Mouse (Mus musculus): ENCODE results near the gene Thoc7.
"Not testable (repeated sequence)": the region's sequence is repeated elsewhere in the genome, so short reads cannot be mapped to it uniquely, and the experiment has no call there.

The Thoc7 gene

DNA sequence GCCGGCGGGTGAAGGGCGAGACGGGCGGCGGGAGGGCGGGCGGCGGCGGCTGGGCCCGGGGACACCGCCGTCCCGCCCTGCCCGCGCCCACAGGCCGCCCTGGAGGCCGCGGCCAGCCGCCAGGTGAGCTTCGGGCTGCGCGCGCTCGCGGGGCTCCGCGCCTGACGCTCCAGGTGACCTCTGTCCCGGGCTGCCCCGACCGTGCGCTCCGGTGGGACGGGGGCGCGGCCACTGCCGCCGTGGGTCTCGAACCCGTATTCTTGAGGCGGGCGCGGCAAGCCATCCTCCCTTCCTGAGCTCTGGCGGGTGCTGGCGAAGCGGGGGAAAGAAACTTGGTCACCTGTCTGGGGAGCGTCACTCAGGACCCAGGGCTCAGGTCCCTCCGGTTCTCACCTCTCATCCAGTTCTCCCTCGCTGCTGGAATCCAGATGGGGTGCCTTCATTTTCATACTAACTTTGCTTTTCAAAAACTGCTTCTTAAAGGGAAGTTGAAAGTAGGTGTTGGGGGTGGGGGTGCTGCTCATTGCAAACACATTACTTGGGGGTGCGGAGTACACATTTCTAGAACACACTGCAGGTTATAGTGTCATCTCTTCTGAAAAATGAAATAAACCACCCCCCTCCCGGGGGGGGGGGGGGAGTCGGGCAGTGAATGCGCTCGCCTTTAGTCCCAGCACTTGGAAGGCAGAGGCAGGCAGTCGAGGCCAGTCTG is at the start of gene Thoc7, which contains the start of gene Atxn7:
Gene Thoc7 (minus strand): TSS at position 452 of the 712 bp plus-strand sequence.
Gene Atxn7 (plus strand): TSS at position 40 of the 712 bp plus-strand sequence.
- peak; percentile 74 for DNase-seq (ENCODE audit: low spot score)

DNA sequence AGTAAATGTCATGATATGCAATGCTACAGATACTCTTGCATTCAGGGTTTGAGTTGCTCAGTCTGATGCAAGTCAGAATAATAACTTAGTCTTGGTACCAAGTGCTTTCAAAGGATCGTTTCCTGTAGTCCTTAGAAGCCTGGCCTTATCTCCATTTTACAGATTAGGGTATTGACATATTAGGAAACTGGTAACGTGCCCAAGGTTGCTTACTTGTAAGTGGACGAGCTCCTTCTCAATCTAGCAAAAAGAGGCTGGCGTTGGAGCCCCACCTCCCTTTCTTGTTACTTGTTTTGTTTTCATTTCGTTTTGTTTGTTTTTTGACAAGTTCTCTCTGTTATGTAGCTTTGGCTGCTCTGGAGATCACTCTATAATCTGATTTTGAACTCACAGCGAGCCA is 48.1 kb upstream of the Thoc7 start:
- DNase-seq (ENCODE audit: low spot score): peak; percentile 12

DNA sequence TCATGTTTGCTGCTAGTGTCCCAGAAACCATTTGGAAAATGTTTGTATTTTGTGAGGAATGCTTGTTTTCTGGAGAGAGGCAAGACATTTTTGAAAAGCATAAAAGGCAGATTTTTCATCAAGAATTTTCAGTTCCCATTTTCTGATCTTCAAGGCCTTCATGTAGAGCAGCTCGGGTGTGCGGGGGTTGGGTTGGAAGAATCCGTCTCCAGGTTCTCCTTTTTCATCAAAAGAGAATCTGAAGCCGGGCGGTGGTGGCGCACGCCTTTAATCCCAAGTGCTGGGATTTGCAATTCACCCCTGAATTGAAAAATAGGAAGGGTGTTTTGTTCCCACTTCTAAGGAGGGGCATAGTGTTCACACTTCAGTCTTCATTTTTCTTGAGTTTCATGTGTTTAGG is 41.1 kb upstream of the Thoc7 start:
- no peak for DNase-seq (ENCODE audit: low spot score)

DNA sequence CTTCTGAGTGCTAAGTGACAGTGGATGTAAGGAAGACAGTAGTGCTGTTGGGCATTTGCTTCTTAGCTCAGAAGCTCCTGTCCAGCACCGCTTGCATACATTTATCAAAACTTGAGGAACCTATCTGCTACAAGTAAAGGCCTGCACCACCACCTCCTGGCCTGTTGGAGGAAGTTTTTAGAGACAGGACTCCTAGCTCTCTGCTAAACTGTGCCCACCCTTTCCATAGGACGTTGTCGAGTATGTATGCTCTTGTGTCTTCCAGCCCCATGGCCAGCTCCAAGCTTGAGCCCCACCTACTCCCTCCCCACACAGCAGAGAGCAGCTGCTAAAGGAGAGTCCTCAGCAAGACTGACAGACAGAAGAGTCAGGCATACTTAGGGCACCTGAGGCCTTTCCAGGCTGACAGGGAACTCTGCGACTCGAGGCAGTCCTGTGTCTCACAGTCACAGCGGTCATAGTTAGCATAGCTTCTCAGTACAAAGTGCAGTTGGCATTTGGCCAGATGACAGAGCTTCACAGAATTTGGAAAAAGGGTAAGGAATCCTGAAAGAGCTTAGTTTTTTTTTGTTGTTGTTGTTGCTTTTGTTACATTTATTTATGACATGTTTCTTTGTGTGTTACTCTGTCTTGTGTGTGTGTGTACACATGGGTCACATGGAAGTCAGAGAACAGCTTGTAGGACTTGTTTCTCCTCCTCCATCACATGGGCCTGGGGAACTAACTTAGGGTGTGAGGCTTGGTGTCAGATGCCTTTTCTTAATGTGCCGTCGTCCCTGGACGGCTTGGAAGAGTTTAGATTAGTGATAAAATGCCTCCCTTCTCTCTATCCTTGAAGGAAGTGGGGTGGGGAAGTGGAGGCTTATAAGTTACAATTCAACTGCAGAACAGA is 33.8 kb upstream of the Thoc7 start:
- peak; percentile 9 for DNase-seq (ENCODE audit: low spot score)

DNA sequence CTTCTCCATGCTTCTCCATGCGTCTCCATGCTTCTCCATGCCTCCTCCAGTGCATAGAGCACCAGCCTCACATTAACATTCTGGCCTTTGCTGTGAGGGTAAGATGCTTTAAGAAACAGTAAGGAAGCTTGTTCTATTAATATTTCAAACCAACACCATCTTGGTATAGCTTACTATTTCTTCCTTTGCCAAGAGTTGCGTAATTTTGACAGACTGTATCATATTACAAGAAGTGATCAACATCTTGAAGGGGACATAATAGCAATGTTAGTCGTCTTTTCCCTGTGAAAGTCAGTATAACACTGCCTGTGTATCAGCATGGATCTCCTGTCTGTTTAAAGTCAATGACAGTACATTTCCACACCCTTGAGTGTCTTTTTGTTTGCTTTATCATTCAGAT is 29.1 kb upstream of the Thoc7 start:
- DNase-seq (ENCODE audit: low spot score): no peak

DNA sequence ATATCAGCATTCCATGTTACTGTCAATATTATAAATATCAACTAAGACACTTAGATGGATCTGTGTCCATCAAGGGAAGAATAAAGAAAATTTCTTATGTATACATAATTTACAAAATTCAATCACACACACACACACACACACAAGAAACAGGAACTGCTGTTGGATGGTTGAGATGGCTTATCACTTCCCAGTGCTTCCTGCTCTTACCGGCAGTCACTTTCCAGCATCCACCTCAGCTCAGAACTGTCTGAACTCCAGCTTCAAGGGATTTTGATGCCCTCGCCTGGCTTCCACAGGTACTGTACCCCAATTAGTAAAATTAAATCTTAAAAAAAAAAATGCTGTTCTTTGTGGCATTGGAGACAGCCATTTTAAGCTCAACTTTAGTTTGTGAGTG is 26.7 kb upstream of the Thoc7 start:
- DNase-seq (ENCODE audit: low spot score): no peak

DNA sequence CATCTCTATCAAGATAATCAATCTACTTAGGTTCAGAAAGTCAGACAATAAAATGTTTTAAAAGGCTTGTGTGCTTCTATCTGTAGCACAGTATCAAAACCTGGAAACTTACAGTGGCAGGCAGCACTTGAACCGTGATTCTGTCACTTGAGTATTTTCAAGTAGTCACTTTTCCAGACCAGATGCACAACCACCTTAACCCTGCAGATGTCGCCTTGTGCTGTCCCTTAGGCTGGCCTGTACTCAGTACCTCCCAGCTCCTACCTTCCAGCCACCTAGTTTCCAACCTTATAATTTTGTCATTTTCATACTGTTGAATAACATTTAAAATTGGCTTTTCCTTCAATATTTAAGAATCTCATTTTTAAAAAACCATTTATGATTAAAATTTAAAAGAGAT is 20.5 kb upstream of the Thoc7 start:
- DNase-seq (ENCODE audit: low spot score): no peak

DNA sequence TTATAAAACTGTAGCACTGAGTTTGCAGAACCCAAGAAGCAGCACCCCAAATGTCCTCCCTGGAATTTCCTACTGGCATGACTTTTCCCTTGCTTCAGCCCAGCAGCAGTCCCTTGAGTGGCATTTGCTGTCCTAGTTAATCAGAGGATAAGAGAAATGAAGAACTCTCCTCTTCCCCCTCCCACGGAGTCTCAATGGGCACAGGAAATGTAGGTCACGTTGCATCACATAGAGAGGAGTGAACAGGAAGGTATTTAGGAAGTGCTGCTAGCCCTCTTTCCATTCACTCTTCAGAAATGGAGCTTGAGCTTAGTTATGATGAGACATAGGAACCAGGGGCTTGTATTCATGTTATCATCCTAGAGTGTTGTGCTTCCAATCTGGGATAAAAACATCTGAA is 19.6 kb upstream of the Thoc7 start:
- no peak for DNase-seq (ENCODE audit: low spot score)

DNA sequence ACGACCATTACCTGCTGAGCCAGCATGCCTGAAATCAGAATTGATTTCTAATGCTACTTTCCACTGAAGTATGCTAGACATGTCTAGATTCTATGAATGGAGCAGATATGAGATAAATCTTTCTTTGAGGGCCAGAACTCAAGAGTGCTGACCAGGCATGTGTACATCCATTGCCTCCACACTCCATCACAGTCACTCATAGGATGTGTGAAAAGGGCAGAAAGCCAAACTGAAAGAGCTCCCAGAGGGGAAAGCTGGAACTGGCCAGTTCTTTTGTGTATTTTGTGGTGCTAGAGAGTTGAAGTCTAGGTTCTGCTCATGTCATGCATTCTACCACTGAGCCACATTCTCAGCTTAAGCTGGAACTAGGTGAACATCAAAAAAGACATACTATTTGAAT is 15.8 kb upstream of the Thoc7 start:
- DNase-seq (ENCODE audit: low spot score): no peak

DNA sequence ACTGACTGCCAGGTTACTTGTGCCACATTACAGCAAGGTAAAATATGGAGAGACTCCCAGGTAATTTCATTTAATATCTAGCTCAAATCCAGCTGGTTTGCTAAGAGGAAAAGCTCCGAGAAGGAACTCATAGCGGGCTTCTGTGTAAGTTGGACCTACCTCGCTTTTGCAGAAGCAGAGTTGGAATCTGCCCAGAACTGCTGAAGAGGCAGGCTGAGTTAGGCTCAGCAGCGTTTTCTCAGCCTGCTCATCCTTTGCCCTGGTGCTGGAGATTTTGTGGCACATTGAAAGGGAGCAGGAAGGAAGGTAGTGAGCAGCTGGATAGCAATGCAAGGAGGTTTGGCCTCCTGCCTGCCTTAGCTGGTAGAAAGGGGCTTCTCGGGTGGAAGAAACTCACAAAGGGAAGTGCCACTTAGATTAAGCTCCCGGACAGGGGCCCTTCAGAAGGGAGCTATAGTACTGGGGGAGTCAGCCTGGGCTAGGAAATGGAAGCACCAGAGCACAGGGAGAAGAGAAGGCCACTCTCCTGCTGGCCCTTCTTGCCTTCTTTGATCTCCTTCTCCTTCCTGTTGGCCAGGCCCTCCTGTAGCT is 10.1 kb upstream of the Thoc7 start:
- no peak for DNase-seq (ENCODE audit: low spot score)

DNA sequence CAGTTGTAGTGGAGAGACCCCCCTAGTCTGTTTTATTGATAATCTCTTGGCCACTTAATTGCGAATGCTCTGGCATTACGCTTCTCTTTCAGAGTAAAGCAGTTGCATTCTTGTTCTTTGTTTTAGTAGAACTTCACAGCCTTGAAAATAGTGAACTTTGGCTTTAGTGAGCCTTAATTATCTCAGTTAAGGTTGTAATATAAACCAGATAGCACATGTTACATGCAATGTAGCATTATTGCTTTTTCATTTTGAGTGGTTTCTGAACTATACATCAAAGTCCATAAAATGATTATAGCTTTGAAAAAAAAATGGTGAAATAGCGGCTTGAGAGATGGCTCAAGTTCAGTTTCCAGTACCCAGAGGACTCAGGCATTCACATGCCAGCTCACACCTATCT is 8.9 kb upstream of the Thoc7 start:
- DNase-seq (ENCODE audit: low spot score): no peak

DNA sequence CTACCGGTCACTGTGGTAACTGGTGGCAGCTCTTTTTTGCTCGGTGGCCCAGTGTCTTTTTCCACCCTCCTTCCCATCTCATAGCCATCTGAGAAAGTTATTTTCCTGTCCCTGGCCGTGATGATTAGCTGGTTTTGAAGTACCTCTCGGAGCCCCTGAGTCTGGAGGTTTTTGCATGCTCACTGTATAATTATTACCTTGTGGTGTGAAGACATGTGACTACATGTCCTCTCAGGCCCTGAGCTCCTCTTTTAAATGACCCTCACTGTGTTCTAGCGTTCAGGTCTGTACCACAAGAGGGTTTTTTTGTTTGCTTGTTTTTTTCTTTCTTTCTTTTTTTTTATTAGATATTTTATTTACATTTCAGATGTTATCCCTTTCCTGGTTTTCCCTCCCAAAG is 6.8 kb upstream of the Thoc7 start:
- DNase-seq (ENCODE audit: low spot score): no peak

DNA sequence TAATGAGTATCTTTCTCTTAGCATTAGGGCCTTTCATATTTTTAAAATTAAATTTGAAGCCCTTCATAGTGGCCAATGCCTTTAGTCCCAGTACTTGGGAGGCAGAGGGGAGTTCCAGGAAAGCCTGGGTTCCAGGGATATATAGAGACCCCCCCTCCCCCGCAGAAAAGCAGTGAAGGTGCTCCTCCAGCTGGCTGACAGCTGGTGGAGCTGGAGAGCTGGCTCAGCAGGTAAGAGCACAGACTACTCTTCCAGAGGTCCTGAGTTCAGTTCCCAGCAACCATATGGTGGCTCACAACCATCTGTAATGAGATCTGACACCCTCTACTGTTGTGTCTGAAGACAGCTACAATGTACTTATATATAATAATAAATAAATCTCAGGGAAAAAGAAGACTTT is 6.0 kb upstream of the Thoc7 start:
- DNase-seq (ENCODE audit: low spot score): no peak

DNA sequence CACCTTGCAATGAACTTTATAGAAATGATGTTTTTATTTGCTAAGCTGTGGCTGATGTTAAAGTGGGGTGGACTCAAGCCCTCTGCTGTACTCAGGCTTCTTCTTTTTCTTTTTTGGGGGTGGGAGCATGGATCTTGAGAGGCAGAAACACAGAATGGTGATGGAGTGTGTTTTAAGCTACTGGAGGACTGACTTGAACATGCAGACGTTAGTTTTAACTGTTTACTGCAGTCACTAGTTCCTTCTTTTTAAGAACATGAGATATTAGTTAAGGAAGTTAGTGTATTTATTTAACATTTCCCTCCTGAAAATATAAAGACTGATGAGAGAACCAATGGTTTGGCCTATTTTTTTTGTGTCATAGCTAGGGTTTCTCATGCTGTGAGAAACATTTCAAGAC is 1.9 kb upstream of the Thoc7 start:
- DNase-seq (ENCODE audit: low spot score): no peak

DNA sequence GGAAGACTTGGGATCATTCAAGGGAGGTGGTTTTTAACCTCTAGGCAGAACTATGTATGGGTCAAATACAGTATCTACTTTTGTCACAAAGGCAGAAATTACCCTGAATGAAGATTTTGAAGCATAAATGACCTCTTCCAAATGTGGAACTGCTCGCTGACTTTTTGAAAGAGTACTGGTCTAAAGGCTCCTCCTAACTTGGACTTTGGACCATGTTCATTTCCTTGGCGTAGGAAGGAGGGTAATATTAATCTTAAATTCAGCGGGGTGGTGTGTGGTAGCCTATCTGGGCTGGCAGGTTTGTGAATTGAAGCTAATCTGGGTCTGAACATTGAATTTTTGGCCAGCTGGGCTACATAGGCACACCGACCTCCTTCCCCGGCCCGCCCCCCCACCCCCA is 824 bp upstream of the Thoc7 start:
- no peak for DNase-seq (ENCODE audit: low spot score)

DNA sequence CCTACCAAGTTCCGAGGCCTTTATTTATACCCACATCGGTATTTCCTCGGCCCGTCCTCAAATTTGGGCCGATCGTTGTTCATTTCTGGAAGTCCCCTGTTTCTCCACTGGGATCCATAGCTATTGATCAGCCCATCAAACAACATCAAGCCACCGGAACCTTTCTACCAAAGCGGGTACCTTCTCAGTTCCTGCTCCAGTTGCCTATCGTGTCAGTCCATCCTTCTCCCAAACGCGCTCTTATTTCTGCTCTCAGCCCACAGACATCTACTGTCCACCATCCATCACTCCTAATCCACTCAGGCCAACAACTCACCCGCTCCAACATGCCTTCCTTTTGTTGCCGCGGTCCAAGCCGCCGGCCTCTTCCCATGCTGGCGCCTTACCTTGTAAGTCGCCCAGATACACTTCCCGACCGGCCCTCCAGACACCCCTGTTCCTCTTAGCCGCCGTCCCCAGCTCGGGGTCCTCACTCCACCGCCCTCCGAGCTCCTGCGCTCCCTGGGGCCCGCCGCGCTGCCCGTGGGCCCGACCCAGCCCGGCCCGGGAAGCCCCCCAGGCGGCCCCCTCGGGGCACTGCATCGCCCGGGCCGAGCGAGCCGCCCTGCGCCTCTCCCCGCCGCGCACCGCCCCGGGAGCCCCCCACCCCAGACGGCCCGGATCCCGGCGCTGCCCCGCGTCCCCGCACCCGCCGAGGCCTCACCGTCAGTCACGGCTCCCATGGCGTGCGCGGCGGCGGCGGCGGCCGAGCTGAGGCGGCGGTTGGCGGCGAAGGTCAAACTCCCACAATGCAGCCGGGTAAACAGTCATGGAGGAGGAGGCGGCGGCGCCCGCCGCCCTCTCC is 948 bp downstream of the Thoc7 start:
- peak; percentile 72 for DNase-seq (ENCODE audit: low spot score)

DNA sequence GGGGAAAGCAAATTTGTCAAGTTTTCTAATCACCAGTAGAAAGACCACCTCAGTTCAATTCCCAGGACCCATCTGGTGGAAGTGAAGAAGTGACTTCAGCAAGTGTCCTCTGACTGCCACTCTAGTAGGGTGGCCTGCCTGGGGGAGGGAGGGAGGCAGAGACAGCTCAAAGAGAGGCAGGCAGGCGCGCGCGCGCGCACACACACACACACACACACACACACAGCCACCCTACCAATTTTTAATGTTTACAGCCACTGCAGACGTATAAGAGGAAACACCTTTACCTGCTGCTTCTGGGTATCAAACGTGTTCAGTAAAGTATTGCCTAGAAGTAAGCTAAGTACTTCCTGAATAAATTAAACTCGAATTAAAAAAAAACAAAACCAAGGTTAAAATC is 1.6 kb downstream of the Thoc7 start:
- peak; percentile 17 for DNase-seq (ENCODE audit: low spot score)

DNA sequence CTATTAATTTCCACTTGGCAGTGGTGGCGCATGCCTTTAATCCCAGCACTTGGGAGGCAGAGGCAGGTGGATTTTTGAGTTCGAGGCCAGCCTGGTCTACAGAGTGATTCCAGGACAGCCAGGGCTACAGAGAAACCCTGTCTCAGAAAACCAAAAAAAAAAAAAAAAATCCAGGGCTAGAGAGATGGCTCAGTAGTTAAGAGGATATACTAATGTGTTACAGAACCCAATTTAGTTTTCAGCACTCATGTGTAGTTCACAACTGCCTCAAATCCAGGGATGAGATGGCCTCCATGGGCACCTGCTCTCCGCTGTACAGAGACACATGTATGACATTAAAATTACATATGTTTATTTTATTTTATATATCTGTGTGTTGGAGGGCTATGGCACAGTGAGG is 9.5 kb downstream of the Thoc7 start:
- not testable (repeated sequence) for DNase-seq (ENCODE audit: low spot score)

DNA sequence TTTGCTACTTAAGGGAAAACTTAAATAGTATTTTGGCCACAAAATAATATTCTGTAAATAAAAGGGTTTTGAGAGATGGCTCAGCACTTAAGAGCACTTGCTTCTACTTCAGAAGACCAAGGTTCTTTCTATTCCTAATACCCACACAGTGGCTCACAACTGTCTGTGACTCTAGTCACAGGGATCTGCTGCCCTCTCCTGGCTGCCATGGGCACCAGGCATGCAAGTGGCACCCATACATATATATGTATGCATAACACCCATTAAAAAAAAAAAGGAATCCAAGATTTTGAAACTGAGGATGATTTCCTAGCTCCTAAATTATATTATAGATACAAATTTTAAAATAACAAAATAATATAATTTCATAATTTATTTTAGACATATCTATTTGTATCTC is 11.3 kb downstream of the Thoc7 start:
- DNase-seq (ENCODE audit: low spot score): no peak

DNA sequence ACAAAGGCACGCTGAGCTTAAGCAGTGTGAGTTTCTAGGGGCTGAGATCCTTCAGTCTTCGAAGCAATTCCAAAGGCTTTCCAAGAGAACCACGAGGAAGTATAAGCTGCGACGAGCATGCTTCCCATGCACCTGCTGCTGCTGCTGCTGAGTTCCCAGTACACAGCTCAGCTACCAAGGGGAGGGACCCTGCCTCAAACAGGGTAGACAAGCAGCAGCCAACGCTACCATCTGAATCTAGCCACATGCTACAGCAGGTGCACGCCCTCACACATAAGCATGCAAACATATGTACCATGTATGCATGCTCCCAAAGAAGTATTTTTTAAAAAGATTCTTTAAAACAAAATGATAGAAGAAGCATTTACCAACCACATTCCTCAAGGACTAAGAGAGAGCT is 13.3 kb downstream of the Thoc7 start:
- DNase-seq (ENCODE audit: low spot score): no peak

DNA sequence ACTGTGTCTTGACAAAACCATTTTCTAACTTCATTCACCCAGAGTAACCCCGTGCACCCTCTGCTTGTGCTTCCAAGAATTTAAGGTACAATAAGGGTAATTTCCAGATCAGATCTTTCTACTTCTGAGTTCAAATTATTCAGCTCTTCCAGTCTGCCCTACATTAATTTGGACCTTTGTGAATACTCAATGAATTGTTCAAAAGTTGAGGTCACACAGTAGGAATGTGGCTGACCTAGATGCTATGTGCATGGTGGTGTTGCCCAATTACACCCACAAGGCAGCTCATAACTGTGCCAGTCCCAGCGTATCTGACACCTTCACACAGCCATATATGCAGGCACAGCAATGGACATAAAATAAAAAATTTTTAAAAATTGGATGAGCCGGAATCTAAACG is 17.0 kb downstream of the Thoc7 start:
- DNase-seq (ENCODE audit: low spot score): no peak

DNA sequence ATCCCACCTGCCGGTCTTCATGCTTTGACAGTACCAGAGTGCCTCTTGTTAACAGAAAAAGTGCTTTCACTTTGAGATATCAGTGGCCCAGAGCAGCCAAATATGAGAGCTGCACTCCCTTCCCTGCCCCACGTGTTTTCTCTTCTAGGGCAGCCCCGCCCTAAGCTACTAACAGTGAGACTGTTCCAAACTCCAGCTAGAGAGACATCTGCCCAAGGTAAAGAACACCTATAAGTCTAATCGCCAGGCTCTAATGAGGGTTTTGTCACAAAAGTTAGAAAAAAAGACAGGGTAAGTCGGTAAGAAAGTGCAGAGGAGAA is 27.6 kb downstream of the Thoc7 start:
- DNase-seq (ENCODE audit: low spot score): no peak
